Comparison of ENCODE assay signal across 18 mouse cellular contexts in genomic region chr1:64712006-64712760, GRCm38 (mm10). TPM values are rescaled to one million over a fixed set of nuclear protein-coding genes. Genes with fewer than 3 reads are reported as not detected.
DNase-seq lines count a peak whose midpoint lies in the region; ATAC-seq and TF ChIP-seq lines count a peak whose summit lies in the region.
"Had no signal": no experiment of that assay in that cellular context is flagged by ENCODE, and none has a peak within 500 bp of the region (broad histone marks: within the 10 kb centered on the region; RNA-seq: fewer than 3 reads in every experiment).

No protein-coding gene starts in this region.

- no peaks in the 10 kb centered on the region for H3K9me3 ChIP-seq in forebrain, embryonic 15.5 days
- no peaks in the 10 kb centered on the region for H3K9me3 ChIP-seq in forebrain, embryonic 10.5 days
- no peaks in the 10 kb centered on the region for H3K9me3 ChIP-seq in forebrain, postnatal 0 days (ENCODE audit: low read length)
- no peaks in the 10 kb centered on the region for H3K9me3 ChIP-seq in forebrain, embryonic 11.5 days (ENCODE audit: control insufficient read depth, low read length)
- H3K9me3 ChIP-seq: embryonic facial prominence, embryonic 10.5 days; embryonic facial prominence, embryonic 12.5 days had no signal

- H3K4me3 ChIP-seq in forebrain, embryonic 15.5 days: no peak overlapping the region
- H3K4me3 ChIP-seq in forebrain, embryonic 10.5 days: no peak overlapping the region
- H3K4me3 ChIP-seq in forebrain, postnatal 0 days (ENCODE audit: low read depth, low read length): no peak overlapping the region
- H3K4me3 ChIP-seq in forebrain, embryonic 11.5 days (ENCODE audit: low read depth, low read length): no peak overlapping the region
- H3K4me3 ChIP-seq: embryonic facial prominence, embryonic 10.5 days; embryonic facial prominence, embryonic 12.5 days had no signal

- intact Hi-C loops in gastrocnemius, postnatal 36 days (cut with DNase I): no loop called here

- H3K4me2 ChIP-seq in forebrain, embryonic 15.5 days (replicated peaks): no peak overlapping the region
- no peak overlapping the region for H3K4me2 ChIP-seq in forebrain, postnatal 0 days (ENCODE audit: low read depth)
- H3K4me2 ChIP-seq in forebrain, embryonic 11.5 days (ENCODE audit: low read depth, low read length, severe bottlenecking): no peak overlapping the region
- H3K4me2 ChIP-seq: embryonic facial prominence, embryonic 12.5 days had no signal

- no peak overlapping the region for H3K9ac ChIP-seq in forebrain, embryonic 15.5 days (replicated peaks)
- no peak overlapping the region for H3K9ac ChIP-seq in forebrain, postnatal 0 days
- no peak overlapping the region for H3K9ac ChIP-seq in forebrain, embryonic 11.5 days (ENCODE audit: low read length)
- H3K9ac ChIP-seq: embryonic facial prominence, embryonic 12.5 days had no signal

- peaks cover 7% of the 10 kb centered on the region; the same call in 1 of the 2 replicates for H3K36me3 ChIP-seq in forebrain, embryonic 15.5 days
- peaks cover 50% of the 10 kb centered on the region for H3K36me3 ChIP-seq in forebrain, embryonic 10.5 days (replicated peaks)
- peaks cover 16% of the 10 kb centered on the region for H3K36me3 ChIP-seq in forebrain, postnatal 0 days (ENCODE audit: insufficient read depth)
- H3K36me3 ChIP-seq in forebrain, embryonic 11.5 days (ENCODE audit: control insufficient read depth, insufficient read depth, low read length): no peaks in the 10 kb centered on the region

- H3K27me3 ChIP-seq in forebrain, embryonic 15.5 days: no peaks in the 10 kb centered on the region
- no peaks in the 10 kb centered on the region for H3K27me3 ChIP-seq in forebrain, embryonic 10.5 days (ENCODE audit: poor library complexity, severe bottlenecking)
- no peaks in the 10 kb centered on the region for H3K27me3 ChIP-seq in forebrain, postnatal 0 days (ENCODE audit: insufficient read depth, low read length)
- no peaks in the 10 kb centered on the region for H3K27me3 ChIP-seq in forebrain, embryonic 11.5 days (ENCODE audit: control insufficient read depth, insufficient read depth, low read length)
- H3K27me3 ChIP-seq: embryonic facial prominence, embryonic 12.5 days; Patski had no signal

- H3K27ac ChIP-seq in forebrain, embryonic 15.5 days (replicated peaks): 0 out of 2 replicates have a peak overlapping the region, but pooled peaks have one; percentile 27
- H3K27ac ChIP-seq in forebrain, embryonic 10.5 days: no peak overlapping the region
- H3K27ac ChIP-seq in forebrain, postnatal 0 days (ENCODE audit: low read depth, low read length): no peak overlapping the region
- no peak overlapping the region for H3K27ac ChIP-seq in forebrain, embryonic 11.5 days (ENCODE audit: low read depth, low read length)
- H3K27ac ChIP-seq: embryonic facial prominence, embryonic 10.5 days; embryonic facial prominence, embryonic 12.5 days had no signal

- DNase-seq in forebrain, embryonic 10.5 days (ENCODE audit: extremely low spot score, low spot score): no peak
- peak; percentile 39 for DNase-seq in forebrain, postnatal 0 days
- no peak for DNase-seq in forebrain, embryonic 11.5 days (ENCODE audit: low spot score)
- DNase-seq in NIH3T3 (ENCODE audit: low read depth): peak; percentile 17
- DNase-seq in gastrocnemius, postnatal 36 days: no peak
- DNase-seq: adrenal gland, adult 8-10 months; adrenal gland, postnatal 14 days; adrenal gland, postnatal 36 days; cerebellum, adult 11-12 months; cerebellum, adult 2 months; cerebellum, adult 9-10 months; cerebellum, postnatal 10 days; cerebellum, postnatal 25 days had no signal

- no peaks in the 10 kb centered on the region for H3K4me1 ChIP-seq in forebrain, embryonic 15.5 days
- H3K4me1 ChIP-seq in forebrain, embryonic 10.5 days: no peaks in the 10 kb centered on the region
- no peaks in the 10 kb centered on the region for H3K4me1 ChIP-seq in forebrain, postnatal 0 days (ENCODE audit: insufficient read depth)
- no peaks in the 10 kb centered on the region for H3K4me1 ChIP-seq in forebrain, embryonic 11.5 days (replicated peaks; ENCODE audit: control insufficient read depth, insufficient read depth, low read length)
- H3K4me1 ChIP-seq: embryonic facial prominence, embryonic 10.5 days; embryonic facial prominence, embryonic 12.5 days had no signal

- ATAC-seq in forebrain, embryonic 15.5 days (replicated peaks): peak; percentile 69
- peak; percentile 90 for ATAC-seq in forebrain, postnatal 0 days
- ATAC-seq in forebrain, embryonic 11.5 days (replicated peaks; ENCODE audit: low FRiP score): no peak
- ATAC-seq: activated CD4-positive, CD25-positive, alpha-beta regulatory T cell, adult 4 months; Patski had no signal

- 77% methylated on average over 14 of the region's 14 CpGs for WGBS in forebrain, embryonic 15.5 days
- 90% methylated on average over 14 of the region's 14 CpGs for WGBS in forebrain, embryonic 10.5 days
- 64% methylated on average over 14 of the region's 14 CpGs for whole genome bisulfite sequencing in forebrain, postnatal 0 days
- 88% methylated on average over 14 of the region's 14 CpGs for WGBS in forebrain, embryonic 11.5 days

- no peak for TF ChIP-seq CTCF in forebrain, postnatal 0 days (IDR thresholded peaks at IDR 0.05; ENCODE audit: low read depth)

RNA-seq across cellular contexts. Expression of gene Ccnyl1, which starts 21.9 kb away (rescaled TPM):
- polyA plus RNA-seq in forebrain, embryonic 15.5 days (2015; fragmentation: Nextera tagmentation; extraction: Ambion mirVana): 4.0 and 4.6 TPM in 2 replicates
- 7.0 and 7.1 TPM in 2 replicates for polyA plus RNA-seq in forebrain, embryonic 10.5 days (2016; fragmentation: Nextera tagmentation; extraction: Ambion mirVana)
- 20.3 and 24.7 TPM in 2 replicates for total RNA-seq in forebrain, postnatal 0 days (2014; rRNA removed)
- 3.1 and 3.4 TPM in 2 replicates for polyA plus RNA-seq in forebrain, postnatal 0 days (2015; fragmentation: Nextera tagmentation; extraction: Ambion mirVana)
- polyA plus RNA-seq in forebrain, embryonic 11.5 days (2014; fragmentation: Nextera tagmentation; extraction: Ambion mirVana): 10.6 and 12.2 TPM in 2 replicates
- total RNA-seq in gastrocnemius, postnatal 36 days (2021): 10 to 100 TPM; 17.1 to 23.8 TPM

RNA-seq across cellular contexts. Expression of gene Fzd5, which starts 25.4 kb away (rescaled TPM):
- 0.55 and 0.87 TPM in 2 replicates for polyA plus RNA-seq in forebrain, embryonic 15.5 days (2015; fragmentation: Nextera tagmentation; extraction: Ambion mirVana)
- 1.4 and 2.3 TPM in 2 replicates for polyA plus RNA-seq in forebrain, embryonic 10.5 days (2016; fragmentation: Nextera tagmentation; extraction: Ambion mirVana)
- 1.6 and 4.7 TPM in 2 replicates for total RNA-seq in forebrain, postnatal 0 days (2014; rRNA removed)
- 0.21 and 0.35 TPM in 2 replicates for polyA plus RNA-seq in forebrain, postnatal 0 days (2015; fragmentation: Nextera tagmentation; extraction: Ambion mirVana)
- 0.95 and 1.0 TPM in 2 replicates for polyA plus RNA-seq in forebrain, embryonic 11.5 days (2014; fragmentation: Nextera tagmentation; extraction: Ambion mirVana)
- total RNA-seq in gastrocnemius, postnatal 36 days (2021): 1 to 10 TPM; 1.5 to 1.9 TPM

Comparison
In these comparisons a context has a peak if more than half of its experiments do, and no peak if none do; other contexts are left out.
1. DNase-seq: peak in forebrain, postnatal 0 days (single experiment) and NIH3T3 (single experiment); none in forebrain, embryonic 10.5 days (single experiment), forebrain, embryonic 11.5 days (single experiment) and gastrocnemius, postnatal 36 days (0 of 2).